Mouse (Mus musculus) erythroblast, embryonic 14.5 days (primary cell): ENCODE data around the gene March10.

Source experiments
- GATA1 ChIP-seq: IDR thresholded peaks from 2 replicates; pipeline ENCODE4 v1.6.1; 2012; ENCODE audit warnings: low read length, inconsistent platforms, mixed read lengths
- TAL1 ChIP-seq: IDR thresholded peaks from 3 replicates; pipeline ENCODE4 v1.6.1; 2012; ENCODE audit warnings: low read length, inconsistent platforms, mixed read lengths

DNA sequence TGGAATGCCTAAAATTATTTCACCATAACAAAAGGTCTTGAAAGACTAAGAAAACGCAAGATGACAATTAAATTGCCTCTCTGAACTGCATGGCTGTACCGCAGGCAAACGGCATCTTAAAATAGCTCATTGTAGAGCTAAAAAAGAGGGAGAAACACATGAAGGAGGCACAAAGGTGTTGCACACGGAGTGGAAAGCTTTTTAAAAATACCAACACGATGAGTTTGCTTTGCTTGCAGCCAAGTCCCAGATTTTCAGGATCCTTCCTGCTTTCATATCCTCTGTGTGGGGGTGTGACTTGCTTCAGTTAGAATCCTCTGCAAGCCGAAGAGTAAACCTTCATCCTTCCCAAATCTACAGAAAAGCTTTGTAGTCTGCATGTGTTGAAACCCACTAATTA, 41.0 kb upstream of the March10 start:
- TF ChIP-seq GATA1 (no peak), TAL1 (no peak)
